Mouse (Mus musculus) lung, embryonic 15.5 days (tissue): ENCODE data around the gene Fnip2. TPM values are rescaled to one million over a fixed set of nuclear protein-coding genes. Genes with fewer than 3 reads are reported as not detected.

Experiments
- ATAC-seq: fragments of 200-750 bp; cut with Nextera tagmentation; 2 replicates; pipeline ENCODE4 v1.8.0; 2017; ENCODE audit warnings: moderate number of reproducible peaks, borderline replicate concordance; ENCODE audit not compliant: low FRiP score, low TSS enrichment; ENCODE audit errors: extremely low read depth
- H3K27ac ChIP-seq: fragments of 300-500 bp; sonication (generic); 2 replicates; pipeline ENCODE4 v1.5.1; 2015; ENCODE audit warnings: moderate library complexity, mild to moderate bottlenecking, inconsistent platforms
- H3K27me3 ChIP-seq: fragments of 300-500 bp; sonication (generic); 2 replicates; pipeline ENCODE4 v1.6.1; 2015; ENCODE audit warnings: inconsistent platforms
- H3K36me3 ChIP-seq: fragments of 300-500 bp; sonication (generic); 2 replicates; pipeline ENCODE4 v1.6.1; 2015; ENCODE audit warnings: inconsistent platforms
- H3K4me1 ChIP-seq: fragments of 300-500 bp; sonication (generic); 2 replicates; pipeline ENCODE4 v1.6.1; 2015; ENCODE audit warnings: inconsistent platforms
- H3K4me2 ChIP-seq: fragments of 300-500 bp; sonication (generic); 2 replicates; pipeline ENCODE4 v1.6.1; 2015; ENCODE audit warnings: inconsistent platforms, mild to moderate bottlenecking, moderate library complexity
- H3K4me3 ChIP-seq: fragments of 300-500 bp; sonication (generic); 2 replicates; pipeline ENCODE4 v1.5.1; 2015; ENCODE audit warnings: mild to moderate bottlenecking, inconsistent platforms
- H3K9ac ChIP-seq: fragments of 300-500 bp; sonication (generic); 2 replicates; pipeline ENCODE4 v1.6.1; 2015; ENCODE audit warnings: inconsistent platforms
- H3K9me3 ChIP-seq: fragments of 300-500 bp; sonication (generic); 2 replicates; pipeline ENCODE4 v1.6.1; 2016; ENCODE audit warnings: inconsistent platforms
- WGBS: fragments of 180-500 bp; shearing (Covaris S2); methylation state at CpG from one replicate; pipeline ENCODE4 v1.1.7; 2015; 5-methylcytosine and 5-hydroxymethylcytosine counted together
- polyA plus RNA-seq: library from polyadenylated mRNA; unstranded; fragments of >200 nt; fragmentation: Nextera tagmentation; extraction: Ambion mirVana; gene quantifications from 2 replicates; pipeline ENCODE4 v1.2.1, GENCODE M21; 2015

Gene Fnip2
- polyA plus RNA-seq, 1 experiment from 2014 or later = 4.4 TPM

- no peaks in the 10 kb centered on the region for H3K27me3 ChIP-seq
- no peak overlapping the region for H3K4me2 ChIP-seq
- H3K9ac ChIP-seq = no peak overlapping the region
- ATAC-seq = no peak
- no peak overlapping the region for H3K4me3 ChIP-seq
- H3K27ac ChIP-seq = no peak overlapping the region
- H3K36me3 ChIP-seq = no peaks in the 10 kb centered on the region
- H3K9me3 ChIP-seq = no peaks in the 10 kb centered on the region
- H3K4me1 ChIP-seq = peaks cover 6% of the 10 kb centered on the region; the same call in 1 of the 2 replicates
These were observed 27.9 kb downstream of the Fnip2 start for GRCm38 (mm10) chr3:79539656-79540055.

GRCm38 (mm10) chr3:79539124-79539523, 28.5 kb downstream of the Fnip2 start:
- H3K4me3 ChIP-seq = no peak overlapping the region
- no peak overlapping the region for H3K9ac ChIP-seq
- H3K4me1 ChIP-seq = peaks cover 6% of the 10 kb centered on the region; the same call in 1 of the 2 replicates
- no peaks in the 10 kb centered on the region for H3K27me3 ChIP-seq
- 79% methylated on average over 3 of the region's 3 CpGs for WGBS
- no peak for ATAC-seq
- H3K27ac ChIP-seq = no peak overlapping the region
- H3K4me2 ChIP-seq = no peak overlapping the region
- H3K36me3 ChIP-seq = no peaks in the 10 kb centered on the region
- H3K9me3 ChIP-seq = no peaks in the 10 kb centered on the region

GRCm38 (mm10) chr3:79538342-79538741, 29.3 kb downstream of the Fnip2 start:
- Histone ChIP-seq H3K9ac (no peak overlapping the region), H3K4me2 (no peak overlapping the region), H3K36me3 (no peaks in the 10 kb centered on the region), H3K27me3 (no peaks in the 10 kb centered on the region), H3K27ac (no peak overlapping the region), H3K9me3 (no peaks in the 10 kb centered on the region), H3K4me1 (peaks cover 6% of the 10 kb centered on the region; the same call in 1 of the 2 replicates), H3K4me3 (no peak overlapping the region)
- 66% methylated on average over 3 of the region's 3 CpGs for WGBS
- no peak for ATAC-seq

GRCm38 (mm10) chr3:79537626-79538203, 29.9 kb downstream of the Fnip2 start:
- Histone ChIP-seq H3K27ac (no peak overlapping the region), H3K9ac (no peak overlapping the region), H3K4me3 (no peak overlapping the region), H3K4me2 (no peak overlapping the region), H3K9me3 (no peaks in the 10 kb centered on the region), H3K27me3 (no peaks in the 10 kb centered on the region), H3K36me3 (no peaks in the 10 kb centered on the region), H3K4me1 (peaks cover 6% of the 10 kb centered on the region; the same call in 1 of the 2 replicates)
- ATAC-seq = no peak
- 67% methylated on average over 3 of the region's 3 CpGs for WGBS

- Histone ChIP-seq H3K27me3 (no peaks in the 10 kb centered on the region), H3K4me3 (no peak overlapping the region), H3K27ac (no peak overlapping the region; the same call in 1 of the 2 replicates), H3K9me3 (no peaks in the 10 kb centered on the region), H3K36me3 (no peaks in the 10 kb centered on the region), H3K4me2 (no peak overlapping the region), H3K4me1 (peaks cover 10% of the 10 kb centered on the region; the same call in 1 of the 2 replicates), H3K9ac (no peak overlapping the region)
- no peak for ATAC-seq
- WGBS = 66% methylated on average over 7 of the region's 7 CpGs
These were observed 30.6 kb downstream of the Fnip2 start for GRCm38 (mm10) chr3:79537023-79537422.

GRCm38 (mm10) chr3:79531581-79532271, 35.9 kb downstream of the Fnip2 start:
- H3K27me3 ChIP-seq = no peaks in the 10 kb centered on the region
- no peak overlapping the region for H3K4me2 ChIP-seq
- no peak overlapping the region for H3K9ac ChIP-seq
- peak; percentile 58; the same call in 1 of the 2 replicates for ATAC-seq
- H3K4me3 ChIP-seq = no peak overlapping the region
- H3K27ac ChIP-seq = peak overlapping the region; percentile 34
- H3K36me3 ChIP-seq = no peaks in the 10 kb centered on the region
- H3K4me1 ChIP-seq = peaks cover 40% of the 10 kb centered on the region
- WGBS = 29% methylated on average over 9 of the region's 9 CpGs
- H3K9me3 ChIP-seq = no peaks in the 10 kb centered on the region

GRCm38 (mm10) chr3:79529499-79530096, 38.0 kb downstream of the Fnip2 start:
- no peak overlapping the region for H3K27ac ChIP-seq
- ATAC-seq = no peak
- no peaks in the 10 kb centered on the region for H3K27me3 ChIP-seq
- 71% methylated on average over 6 of the region's 6 CpGs for WGBS
- no peaks in the 10 kb centered on the region for H3K9me3 ChIP-seq
- H3K4me1 ChIP-seq = peaks cover 43% of the 10 kb centered on the region
- no peak overlapping the region for H3K9ac ChIP-seq
- H3K36me3 ChIP-seq = no peaks in the 10 kb centered on the region
- H3K4me2 ChIP-seq = no peak overlapping the region
- H3K4me3 ChIP-seq = no peak overlapping the region

GRCm38 (mm10) chr3:79528451-79528850, 39.1 kb downstream of the Fnip2 start:
- 35% methylated on average over 8 of the region's 8 CpGs for WGBS
- Histone ChIP-seq H3K4me3 (no peak overlapping the region), H3K4me1 (peaks cover 48% of the 10 kb centered on the region), H3K9ac (no peak overlapping the region), H3K9me3 (no peaks in the 10 kb centered on the region), H3K4me2 (no peak overlapping the region), H3K36me3 (no peaks in the 10 kb centered on the region), H3K27ac (peak overlapping the region; percentile 38), H3K27me3 (no peaks in the 10 kb centered on the region)
- ATAC-seq = no peak

GRCm38 (mm10) chr3:79527921-79528320, 39.7 kb downstream of the Fnip2 start:
- no peaks in the 10 kb centered on the region for H3K36me3 ChIP-seq
- H3K27me3 ChIP-seq = no peaks in the 10 kb centered on the region
- H3K9ac ChIP-seq = no peak overlapping the region
- H3K4me2 ChIP-seq = no peak overlapping the region
- H3K9me3 ChIP-seq = no peaks in the 10 kb centered on the region
- 33% methylated on average over 8 of the region's 8 CpGs for WGBS
- peak overlapping the region; percentile 38; the same call in 1 of the 2 replicates for H3K27ac ChIP-seq
- H3K4me1 ChIP-seq = peaks cover 54% of the 10 kb centered on the region
- ATAC-seq = no peak
- H3K4me3 ChIP-seq = no peak overlapping the region

GRCm38 (mm10) chr3:79527521-79527920, 40.1 kb downstream of the Fnip2 start:
- Histone ChIP-seq H3K27ac (no peak overlapping the region), H3K27me3 (no peaks in the 10 kb centered on the region), H3K4me2 (no peak overlapping the region), H3K4me1 (peaks cover 54% of the 10 kb centered on the region), H3K4me3 (no peak overlapping the region), H3K9ac (no peak overlapping the region), H3K36me3 (no peaks in the 10 kb centered on the region), H3K9me3 (no peaks in the 10 kb centered on the region)
- ATAC-seq = no peak
- 74% methylated on average over 3 of the region's 3 CpGs for WGBS

GRCm38 (mm10) chr3:79523349-79523748, 44.2 kb downstream of the Fnip2 start:
- H3K9ac ChIP-seq = no peak overlapping the region
- H3K4me1 ChIP-seq = peaks cover 46% of the 10 kb centered on the region
- 0 out of 2 replicates have a peak overlapping the region, but pooled peaks have one; percentile 37 for H3K27ac ChIP-seq
- H3K36me3 ChIP-seq = no peaks in the 10 kb centered on the region
- H3K9me3 ChIP-seq = no peaks in the 10 kb centered on the region
- 48% methylated on average over 4 of the region's 4 CpGs for WGBS
- H3K4me2 ChIP-seq = no peak overlapping the region
- no peak overlapping the region for H3K4me3 ChIP-seq
- no peaks in the 10 kb centered on the region for H3K27me3 ChIP-seq
- ATAC-seq = 0 out of 2 replicates have a peak, but pooled peaks have one; percentile 36

- ATAC-seq = no peak
- Histone ChIP-seq H3K27ac (no peak overlapping the region), H3K9me3 (no peaks in the 10 kb centered on the region), H3K4me1 (peaks cover 34% of the 10 kb centered on the region; the same call in 1 of the 2 replicates), H3K4me2 (no peak overlapping the region), H3K9ac (no peak overlapping the region), H3K27me3 (no peaks in the 10 kb centered on the region), H3K4me3 (no peak overlapping the region), H3K36me3 (no peaks in the 10 kb centered on the region)
- WGBS = 34% methylated on average over 9 of the region's 9 CpGs
These were observed 47.7 kb downstream of the Fnip2 start for GRCm38 (mm10) chr3:79519862-79520261.
